Mouse (Mus musculus): Measurements from ENCODE around the gene Hist1h2bq.
"Not testable (repeated sequence)": the region's sequence is repeated elsewhere in the genome, so short reads cannot be mapped to it uniquely, and the experiment has no call there.

DNA sequence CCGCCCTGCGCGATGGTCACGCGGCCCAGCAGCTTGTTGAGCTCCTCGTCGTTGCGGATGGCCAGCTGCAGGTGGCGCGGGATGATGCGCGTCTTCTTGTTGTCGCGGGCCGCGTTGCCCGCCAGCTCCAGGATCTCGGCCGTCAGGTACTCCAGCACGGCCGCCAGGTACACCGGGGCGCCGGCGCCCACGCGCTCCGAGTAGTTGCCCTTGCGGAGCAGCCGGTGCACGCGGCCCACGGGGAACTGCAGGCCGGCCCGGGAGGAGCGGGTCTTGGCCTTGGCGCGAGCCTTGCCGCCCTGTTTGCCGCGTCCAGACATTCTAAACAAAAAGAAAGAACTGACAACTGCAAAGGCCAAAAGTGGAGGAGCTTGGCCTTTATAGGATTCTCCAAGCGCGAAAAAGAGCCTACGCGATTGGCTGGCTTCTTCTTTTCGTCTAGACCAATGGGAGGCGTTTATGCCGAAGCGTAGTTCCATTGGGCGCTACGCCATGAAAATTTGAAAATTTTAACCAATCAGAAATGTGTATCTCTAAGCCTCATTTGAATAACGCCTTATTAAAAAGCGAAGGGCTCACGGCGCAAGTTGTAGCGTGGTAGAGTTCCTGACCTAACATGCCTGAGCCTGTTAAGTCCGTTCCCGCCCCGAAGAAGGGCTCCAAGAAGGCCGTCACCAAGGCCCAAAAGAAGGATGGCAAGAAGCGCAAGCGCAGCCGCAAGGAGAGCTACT lies 22.9 kb downstream of the Hist1h2bq start, which contains the start of the genes Hist1h2an and Hist1h2bp:
- TF ChIP-seq EP300 (IDR thresholded peaks at IDR 0.05; ENCODE audit: insufficient read depth, low read depth, low read length), result 0 out of 2 replicates have a peak, but pooled peaks have one; percentile 26
- TF ChIP-seq CTCF (IDR thresholded peaks at IDR 0.05; ENCODE audit: low read depth, low read length), result not testable (repeated sequence)
